Mouse (Mus musculus) telencephalon, adult 2 months (tissue): ENCODE measurements at regions not wholly inside any gene's neighbourhood (a gene's known extent, or its start where the extent isn't known, plus 50 kb on each side); places are given as distances from the start of the nearest gene placed in this dataset.

Experiments used
- DNase-seq: peaks from one replicate; pipeline ENCODE4 v3.0.0-alpha.2; 2011; ENCODE audit warnings: low read depth, low spot score

DNA sequence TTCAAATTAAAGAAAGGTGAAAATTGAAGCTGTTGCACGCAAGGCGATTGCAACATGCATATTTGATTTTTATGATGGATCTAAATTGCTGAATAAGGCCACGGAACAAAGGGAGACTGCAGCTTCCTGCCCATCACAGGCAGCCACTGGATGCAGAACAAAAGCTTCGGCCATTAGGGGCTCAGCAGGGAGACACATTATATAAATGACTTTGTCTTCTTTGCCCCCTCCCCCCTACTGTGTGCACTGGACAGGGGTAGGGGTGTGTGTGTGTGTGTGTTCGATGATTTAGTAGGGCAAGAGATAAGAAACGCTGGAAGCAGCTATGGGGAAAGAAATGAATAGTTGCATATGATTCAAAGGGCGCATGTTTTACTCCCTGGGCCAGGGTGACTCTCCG is 481.2 kb upstream of the Pmfbp1 start:
- DNase-seq, result no peak

GRCm38 (mm10) chr8:109013577-109013976 is 480.2 kb upstream of the Pmfbp1 start:
- DNase-seq, result no peak

- no peak for DNase-seq
These were observed 479.1 kb upstream of the Pmfbp1 start for GRCm38 (mm10) chr8:109014746-109015145.

DNA sequence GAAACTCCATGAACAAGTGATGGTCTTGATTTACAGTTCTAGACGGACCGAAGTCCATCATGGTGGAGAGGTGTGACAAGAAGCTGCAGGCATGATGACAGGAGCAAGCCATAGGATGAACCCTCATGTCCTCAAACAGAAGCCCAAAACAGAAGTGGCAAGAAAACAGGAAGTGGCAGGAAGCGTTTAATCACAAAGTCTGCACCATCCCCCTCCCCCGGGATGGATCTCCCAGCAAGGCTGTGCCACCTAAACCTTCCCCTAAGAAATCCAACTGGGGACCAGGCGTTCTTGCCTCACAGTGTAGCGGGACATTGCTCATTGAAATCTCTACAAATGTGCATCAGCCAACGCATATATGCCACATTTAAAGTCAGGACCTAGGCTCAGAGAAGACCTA is 474.3 kb upstream of the Pmfbp1 start:
- DNase-seq, result no peak

GRCm38 (mm10) chr8:109020102-109020501 is 473.7 kb upstream of the Pmfbp1 start:
- no peak for DNase-seq

- no peak for DNase-seq
These were observed 465.9 kb upstream of the Pmfbp1 start for GRCm38 (mm10) chr8:109027923-109028322.

DNA sequence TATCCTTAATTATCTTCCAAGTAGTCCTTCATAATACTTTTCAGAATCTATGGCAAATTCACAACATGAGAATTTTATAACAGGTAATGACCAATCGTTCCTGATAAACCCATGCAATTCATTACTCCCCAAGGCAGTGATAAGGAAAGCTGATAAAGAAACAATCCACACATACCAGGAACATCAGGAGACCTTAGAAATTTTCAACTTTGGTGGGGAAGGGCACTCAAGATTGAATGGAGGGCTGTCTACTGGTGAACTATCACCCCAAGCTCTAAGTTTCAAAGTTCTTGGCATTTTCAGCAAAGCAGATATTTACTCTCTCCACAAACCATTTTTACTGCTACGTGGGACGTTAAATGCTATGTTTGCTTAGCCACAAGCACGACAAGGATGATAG is 440.2 kb upstream of the Pmfbp1 start:
- no peak for DNase-seq

GRCm38 (mm10) chr8:109059152-109059551 is 434.7 kb upstream of the Pmfbp1 start:
- no peak for DNase-seq

GRCm38 (mm10) chr8:109062376-109062775 is 431.5 kb upstream of the Pmfbp1 start:
- DNase-seq, result no peak

- DNase-seq, result no peak
These were observed 420.1 kb upstream of the Pmfbp1 start for GRCm38 (mm10) chr8:109073715-109074114.

- DNase-seq, result no peak
These were observed 418.8 kb upstream of the Pmfbp1 start for GRCm38 (mm10) chr8:109075006-109075405.

DNA sequence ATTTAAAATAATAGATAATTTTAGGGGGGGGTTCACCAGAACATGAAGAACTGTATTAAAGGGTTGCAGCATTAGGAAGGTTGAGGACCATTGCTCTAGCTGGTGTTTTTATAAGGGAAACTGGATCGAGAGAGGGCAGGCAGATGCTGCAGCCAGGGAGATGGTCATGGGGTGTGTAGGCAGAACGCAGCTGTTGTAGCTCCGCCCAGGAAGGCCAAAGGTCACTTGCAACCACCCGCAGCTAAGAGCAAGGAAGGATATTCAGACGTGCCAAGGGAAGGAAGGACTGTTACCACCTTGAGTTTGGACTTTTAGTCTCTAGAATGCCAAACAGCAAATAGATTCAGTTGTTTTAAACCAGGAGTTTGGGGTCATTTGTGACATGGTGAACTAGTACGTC is 414.6 kb upstream of the Pmfbp1 start:
- DNase-seq, result no peak

- no peak for DNase-seq
These were observed 412.5 kb upstream of the Pmfbp1 start for GRCm38 (mm10) chr8:109081295-109081694.

GRCm38 (mm10) chr8:109085134-109085533 is 408.7 kb upstream of the Pmfbp1 start:
- DNase-seq, result no peak

GRCm38 (mm10) chr8:109087781-109088180 is 406.0 kb upstream of the Pmfbp1 start:
- DNase-seq, result no peak

DNA sequence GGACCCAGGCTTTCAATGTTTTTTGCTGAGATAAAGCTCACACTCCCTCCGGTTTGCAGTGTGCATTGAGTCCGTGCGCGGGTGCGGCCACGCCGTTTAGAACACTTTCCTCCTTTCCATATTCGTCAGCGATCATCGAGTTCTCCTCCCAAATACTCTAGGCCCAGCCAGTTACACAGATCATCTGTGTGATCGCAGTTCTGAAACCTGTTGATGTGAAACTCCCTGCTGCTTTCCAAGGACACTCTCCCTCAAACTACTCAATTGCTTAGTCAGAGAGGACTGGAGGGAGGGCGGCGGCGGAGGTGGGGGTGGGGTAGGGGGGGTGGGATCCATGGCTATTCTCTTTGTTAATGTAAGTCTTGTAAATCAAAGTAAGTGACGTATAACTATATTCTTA is 394.2 kb upstream of the Pmfbp1 start:
- DNase-seq, result no peak

GRCm38 (mm10) chr8:109101416-109101815 is 392.4 kb upstream of the Pmfbp1 start:
- DNase-seq, result no peak

GRCm38 (mm10) chr8:109104798-109105326 is 389.0 kb upstream of the Pmfbp1 start:
- DNase-seq, result no peak

DNA sequence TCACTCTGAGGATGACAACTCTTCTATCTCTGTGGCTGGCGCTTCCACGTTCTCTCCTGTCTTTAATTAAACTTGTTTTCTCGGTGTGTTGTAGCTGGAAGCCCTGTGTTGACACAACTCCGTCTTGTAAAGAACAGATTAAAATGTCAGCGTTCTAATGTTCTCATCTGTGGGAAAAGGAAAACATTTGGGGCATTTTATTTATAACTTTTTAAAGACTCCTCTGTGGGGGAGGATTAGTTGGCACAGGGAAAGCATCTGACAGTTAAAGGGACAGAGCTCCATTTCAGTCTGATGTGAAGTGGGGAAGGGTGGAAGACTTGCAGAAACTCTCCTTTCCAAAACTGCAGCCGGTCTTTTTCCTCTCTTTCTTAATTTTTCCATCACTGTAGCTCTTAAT is 388.1 kb upstream of the Pmfbp1 start:
- DNase-seq, result peak; percentile 22

DNA sequence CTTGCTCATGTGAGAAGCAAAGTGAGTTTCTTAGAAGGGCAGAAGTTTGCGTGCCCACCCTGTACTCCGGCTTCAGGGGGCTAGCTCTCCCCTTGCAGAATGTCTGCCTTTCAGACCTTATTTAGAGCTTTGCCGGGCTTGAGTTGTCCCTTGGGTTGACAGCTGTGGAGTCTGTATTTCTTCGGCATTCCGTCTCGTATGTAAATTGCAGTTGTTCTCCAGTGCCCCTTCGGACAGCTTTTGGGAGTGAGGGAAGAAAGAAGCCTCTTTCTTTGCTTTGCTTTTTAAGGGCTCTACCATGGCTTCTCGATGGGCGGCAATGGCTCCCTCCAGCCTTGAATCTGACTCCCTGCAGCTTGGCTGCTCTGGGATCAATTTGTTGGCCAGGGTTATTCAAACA is 386.9 kb upstream of the Pmfbp1 start:
- DNase-seq, result no peak

DNA sequence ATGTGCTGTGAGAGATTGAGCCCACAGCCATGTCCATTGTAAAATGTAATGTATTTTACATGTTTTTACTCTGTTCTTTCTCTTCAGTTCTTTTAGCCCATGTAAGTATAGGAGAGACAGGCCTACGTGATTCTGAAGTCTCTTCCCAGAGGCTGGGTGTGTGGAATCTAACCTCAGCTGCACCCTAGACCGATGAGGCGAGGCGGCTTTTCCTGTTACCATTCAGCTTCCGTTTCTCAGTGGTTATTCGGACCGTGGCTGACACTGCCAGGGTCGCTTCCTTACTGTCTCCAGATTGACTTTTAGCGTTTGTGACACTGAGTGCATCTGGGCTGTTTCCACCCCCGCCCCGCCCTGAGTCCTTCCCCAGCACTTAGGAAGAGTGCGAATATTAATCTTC is 386.1 kb upstream of the Pmfbp1 start:
- no peak for DNase-seq

DNA sequence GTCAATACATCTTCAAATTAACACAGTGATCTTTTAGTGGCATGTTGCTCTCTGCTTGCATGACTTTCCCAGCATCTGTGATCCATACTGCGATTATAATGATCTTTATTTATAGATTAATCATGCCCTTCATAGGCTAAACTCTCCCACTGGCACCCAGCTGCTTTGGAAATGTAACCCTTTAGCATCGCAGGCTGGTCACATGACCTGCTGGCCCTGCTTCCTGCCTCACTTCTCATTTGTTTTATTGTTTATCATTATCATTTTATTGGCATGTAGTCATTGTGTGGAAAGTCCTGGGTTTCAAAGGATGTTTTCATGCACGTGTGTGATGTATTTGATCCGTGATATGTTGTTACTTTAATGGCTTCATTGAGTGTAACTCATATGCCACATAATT is 384.4 kb upstream of the Pmfbp1 start:
- DNase-seq, result no peak

GRCm38 (mm10) chr8:109121776-109122175 is 372.1 kb upstream of the Pmfbp1 start:
- DNase-seq, result no peak

- DNase-seq, result no peak
These were observed 351.2 kb upstream of the Pmfbp1 start for GRCm38 (mm10) chr8:109142495-109143158.
